In genomic region chr4:132309140-132309848, GRCm38 (mm10) we compare ENCODE assay signal across 8 mouse cellular contexts. TPM values are rescaled to one million over a fixed set of nuclear protein-coding genes. Genes with fewer than 3 reads are reported as not detected.
A peak's percentile ranks its signal among the peaks of the same experiment; 100 is the strongest.
DNase-seq lines count a peak whose midpoint lies in the region; ATAC-seq lines count a peak whose summit lies in the region.

No protein-coding gene starts in this region.

- peak overlapping the region; percentile 96 for H3K4me2 ChIP-seq in heart, embryonic 13.5 days
- peak overlapping the region; percentile 86 for H3K4me2 ChIP-seq in liver, embryonic 11.5 days
- H3K4me2 ChIP-seq in neural tube, embryonic 13.5 days = peak overlapping the region; percentile 89

- peak; percentile 30 for DNase-seq in adrenal gland, adult 2 months
- DNase-seq in adrenal gland, postnatal 10 days = no peak
- peak; percentile 31 for DNase-seq in spleen, adult 12 weeks (ENCODE audit: low spot score)
- DNase-seq in spleen, postnatal 14 days (ENCODE audit: low spot score in 2 of 2) = no peak
- DNase-seq in liver, embryonic 11.5 days (ENCODE audit: low spot score) = no peak

- H3K9me3 ChIP-seq in heart, embryonic 13.5 days = no peaks in the 10 kb centered on the region
- H3K9me3 ChIP-seq in liver, embryonic 11.5 days (ENCODE audit: control insufficient read depth, low read length) = no peaks in the 10 kb centered on the region
- H3K9me3 ChIP-seq in neural tube, embryonic 13.5 days = no peaks in the 10 kb centered on the region

- H3K9ac ChIP-seq in heart, embryonic 13.5 days = peak overlapping the region; percentile 97
- peak overlapping the region; percentile 92 for H3K9ac ChIP-seq in liver, embryonic 11.5 days (ENCODE audit: low read depth, low read length)
- peak overlapping the region; percentile 97 for H3K9ac ChIP-seq in neural tube, embryonic 13.5 days

- 2% methylated on average over 15 of the region's 15 CpGs for WGBS in heart, embryonic 13.5 days
- under 1% methylated on average over 15 of the region's 15 CpGs for WGBS in liver, embryonic 11.5 days
- under 1% methylated on average over 15 of the region's 15 CpGs for WGBS in neural tube, embryonic 13.5 days

- H3K36me3 ChIP-seq in heart, embryonic 13.5 days = peaks cover 48% of the 10 kb centered on the region
- peaks cover 19% of the 10 kb centered on the region for H3K36me3 ChIP-seq in liver, embryonic 11.5 days (ENCODE audit: control insufficient read depth, insufficient read depth, low read length)
- peaks cover 46% of the 10 kb centered on the region for H3K36me3 ChIP-seq in neural tube, embryonic 13.5 days

- peak overlapping the region; percentile 93 for H3K4me3 ChIP-seq in heart, embryonic 13.5 days
- H3K4me3 ChIP-seq in liver, embryonic 11.5 days (ENCODE audit: low read depth, low read length) = peak overlapping the region; percentile 65
- peak overlapping the region; percentile 86 for H3K4me3 ChIP-seq in neural tube, embryonic 13.5 days

- H3K4me1 ChIP-seq in heart, embryonic 13.5 days = peaks cover 15% of the 10 kb centered on the region
- peaks cover 16% of the 10 kb centered on the region for H3K4me1 ChIP-seq in liver, embryonic 11.5 days (replicated peaks; ENCODE audit: control insufficient read depth, insufficient read depth, low read length)
- H3K4me1 ChIP-seq in neural tube, embryonic 13.5 days (replicated peaks) = peaks cover 14% of the 10 kb centered on the region

- no peaks in the 10 kb centered on the region for H3K27me3 ChIP-seq in heart, embryonic 13.5 days (replicated peaks)
- H3K27me3 ChIP-seq in liver, embryonic 11.5 days (replicated peaks; ENCODE audit: control insufficient read depth, insufficient read depth, low read length) = no peaks in the 10 kb centered on the region
- H3K27me3 ChIP-seq in neural tube, embryonic 13.5 days = no peaks in the 10 kb centered on the region

- no peak for ATAC-seq in heart, embryonic 13.5 days (ENCODE audit: extremely low read depth, insufficient number of reproducible peaks, low FRiP score, low TSS enrichment)
- ATAC-seq in liver, embryonic 11.5 days (replicated peaks; ENCODE audit: low FRiP score) = no peak
- peak; percentile 24; the same call in 1 of the 2 replicates for ATAC-seq in neural tube, embryonic 13.5 days (ENCODE audit: low read depth)
- no peak for ATAC-seq in monocyte, adult 5-6 weeks (replicated peaks; ENCODE audit: insufficient number of reproducible peaks, low FRiP score, low TSS enrichment, poor library complexity, severe bottlenecking)

- H3K27ac ChIP-seq in heart, embryonic 13.5 days (replicated peaks) = peak overlapping the region; percentile 92
- H3K27ac ChIP-seq in liver, embryonic 11.5 days (ENCODE audit: low read depth, low read length) = peak overlapping the region; percentile 91
- peak overlapping the region; percentile 95 for H3K27ac ChIP-seq in neural tube, embryonic 13.5 days (replicated peaks)

RNA-seq across cellular contexts. Expression of gene Rab42, which starts 6.1 kb away (rescaled TPM):
- 1 to 10 TPM; 1.4 to 3.0 TPM for total RNA-seq in adrenal gland, adult 2 months (2021)
- 3.2 and 3.3 TPM in 2 replicates for polyA plus RNA-seq in adrenal gland, adult 2 months (2012; rRNA removed)
- 1 to 10 TPM; 1.2 to 3.7 TPM for total RNA-seq in adrenal gland, postnatal 10 days (2021)
- 1.1 and 1.8 TPM in 2 replicates for polyA plus RNA-seq in heart, embryonic 13.5 days (2015; fragmentation: Nextera tagmentation; extraction: Ambion mirVana)
- 0.75 and 1.5 TPM in 2 replicates for polyA plus RNA-seq in liver, embryonic 11.5 days (2014; fragmentation: Nextera tagmentation; extraction: Ambion mirVana)
- 1.1 and 1.7 TPM in 2 replicates for polyA plus RNA-seq in neural tube, embryonic 13.5 days (2015; fragmentation: Nextera tagmentation; extraction: Ambion mirVana)
- total RNA-seq in monocyte, adult 5-6 weeks (2017) = not detected in 3 replicates

RNA-seq across cellular contexts. Expression of gene Trnau1ap, which starts 20.0 kb away (rescaled TPM):
- total RNA-seq in adrenal gland, adult 2 months (2021) = 10 to 100 TPM; 31.6 to 36.4 TPM
- polyA plus RNA-seq in adrenal gland, adult 2 months (2012; rRNA removed) = 14.9 and 16.5 TPM in 2 replicates
- total RNA-seq in adrenal gland, postnatal 10 days (2021) = 10 to 100 TPM; 35.3 to 43.3 TPM
- polyA plus RNA-seq in heart, embryonic 13.5 days (2015; fragmentation: Nextera tagmentation; extraction: Ambion mirVana) = 61.9 and 74.4 TPM in 2 replicates
- 80.1 and 89.3 TPM in 2 replicates for polyA plus RNA-seq in liver, embryonic 11.5 days (2014; fragmentation: Nextera tagmentation; extraction: Ambion mirVana)
- polyA plus RNA-seq in neural tube, embryonic 13.5 days (2015; fragmentation: Nextera tagmentation; extraction: Ambion mirVana) = 77.5 and 81.3 TPM in 2 replicates
- 42.3 to 56.8 TPM (median 49.3 TPM) in 3 replicates for total RNA-seq in monocyte, adult 5-6 weeks (2017)

RNA-seq across cellular contexts. Expression of gene Taf12, which starts 35.1 kb away (rescaled TPM):
- total RNA-seq in adrenal gland, adult 2 months (2021) = 10 to 100 TPM; 28.3 to 41.5 TPM
- polyA plus RNA-seq in adrenal gland, adult 2 months (2012; rRNA removed) = 1.5 and 2.5 TPM in 2 replicates
- total RNA-seq in adrenal gland, postnatal 10 days (2021) = 10 to 100 TPM; 21.8 to 24.7 TPM
- polyA plus RNA-seq in heart, embryonic 13.5 days (2015; fragmentation: Nextera tagmentation; extraction: Ambion mirVana) = 26.6 and 33.6 TPM in 2 replicates
- polyA plus RNA-seq in liver, embryonic 11.5 days (2014; fragmentation: Nextera tagmentation; extraction: Ambion mirVana) = 80.2 and 83.8 TPM in 2 replicates
- 43.2 and 45.3 TPM in 2 replicates for polyA plus RNA-seq in neural tube, embryonic 13.5 days (2015; fragmentation: Nextera tagmentation; extraction: Ambion mirVana)
- total RNA-seq in monocyte, adult 5-6 weeks (2017) = 16.0 to 41.7 TPM (median 37.0 TPM) in 3 replicates

RNA-seq across cellular contexts. Expression of gene Rcc1, which starts 44.1 kb away (rescaled TPM):
- 10 to 100 TPM; 12.4 to 16.9 TPM for total RNA-seq in adrenal gland, adult 2 months (2021)
- polyA plus RNA-seq in adrenal gland, adult 2 months (2012; rRNA removed) = 4.3 TPM in 2 replicates
- total RNA-seq in adrenal gland, postnatal 10 days (2021) = 10 to 100 TPM; 19.1 to 24.8 TPM
- 37.6 and 42.1 TPM in 2 replicates for polyA plus RNA-seq in heart, embryonic 13.5 days (2015; fragmentation: Nextera tagmentation; extraction: Ambion mirVana)
- 99.8 and 105 TPM in 2 replicates for polyA plus RNA-seq in liver, embryonic 11.5 days (2014; fragmentation: Nextera tagmentation; extraction: Ambion mirVana)
- 35.6 and 36.1 TPM in 2 replicates for polyA plus RNA-seq in neural tube, embryonic 13.5 days (2015; fragmentation: Nextera tagmentation; extraction: Ambion mirVana)
- 2.9 to 7.7 TPM (median 6.1 TPM) in 3 replicates for total RNA-seq in monocyte, adult 5-6 weeks (2017)

RNA-seq across cellular contexts. Expression of gene Gmeb1, which starts 47.9 kb away (rescaled TPM):
- total RNA-seq in adrenal gland, adult 2 months (2021) = 10 to 100 TPM; 16.2 to 19.5 TPM
- 8.5 and 12.2 TPM in 2 replicates for polyA plus RNA-seq in adrenal gland, adult 2 months (2012; rRNA removed)
- 10 to 100 TPM; 16.5 to 18.7 TPM for total RNA-seq in adrenal gland, postnatal 10 days (2021)
- polyA plus RNA-seq in heart, embryonic 13.5 days (2015; fragmentation: Nextera tagmentation; extraction: Ambion mirVana) = 27.5 and 28.8 TPM in 2 replicates
- 25.4 and 26.8 TPM in 2 replicates for polyA plus RNA-seq in liver, embryonic 11.5 days (2014; fragmentation: Nextera tagmentation; extraction: Ambion mirVana)
- 40.8 and 44.1 TPM in 2 replicates for polyA plus RNA-seq in neural tube, embryonic 13.5 days (2015; fragmentation: Nextera tagmentation; extraction: Ambion mirVana)
- total RNA-seq in monocyte, adult 5-6 weeks (2017) = 17.3 to 29.1 TPM (median 20.7 TPM) in 3 replicates

Comparison
In these comparisons a context has a peak if more than half of its experiments do, and no peak if none do; other contexts are left out.
1. DNase-seq: peak in adrenal gland, adult 2 months (single experiment) and spleen, adult 12 weeks (single experiment); none in adrenal gland, postnatal 10 days (single experiment), spleen, postnatal 14 days (0 of 2) and liver, embryonic 11.5 days (single experiment).
2. Peak in every context shown above with its lines, with median percentiles within 50 percentile points of each other: H3K27ac ChIP-seq, H3K4me2 ChIP-seq, H3K4me3 ChIP-seq and H3K9ac ChIP-seq.